Mouse (Mus musculus): ENCODE data around the gene Zc3h6.

DNA sequence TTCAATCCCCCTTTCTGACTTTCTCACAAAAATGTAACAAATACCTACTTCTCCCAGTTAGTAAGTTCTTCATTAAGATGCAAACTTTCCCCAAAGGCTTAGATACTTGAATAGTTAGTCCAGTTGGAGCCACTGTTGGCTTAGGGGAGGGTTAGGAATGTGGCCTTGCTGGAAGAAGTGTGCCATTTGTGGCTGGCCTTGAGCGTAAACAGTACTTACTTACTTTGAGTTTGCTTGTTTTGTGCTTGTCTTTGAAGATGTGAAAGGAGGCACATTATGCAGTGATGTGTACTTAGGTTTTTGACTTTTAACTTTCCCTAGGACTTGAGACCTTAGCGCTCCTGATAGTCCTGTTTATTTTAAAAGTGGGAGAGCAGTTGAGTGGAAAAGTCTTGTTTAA is 52.9 kb downstream of the Zc3h6 start:
- TF ChIP-seq CTCF (IDR thresholded peaks at IDR 0.05; ENCODE audit: borderline replicate concordance, insufficient read depth, low read length): no peak
- no peak for TF ChIP-seq POLR2A (IDR thresholded peaks at IDR 0.05; ENCODE audit: low read depth, low read length)

Measured in embryonic fibroblast, embryonic 13.5 days (primary cell).